Mouse (Mus musculus): ENCODE measurements around the gene Gmnn. TPM values are rescaled to one million over a fixed set of nuclear protein-coding genes. Genes with fewer than 3 reads are reported as not detected.

The Gmnn gene
- polyA plus RNA-seq (2015; fragmentation: Nextera tagmentation; extraction: Ambion mirVana) = 81.9 and 90.3 TPM in 2 replicates

GRCm38 (mm10) chr13:24761403-24762227 lies at the start of gene Gmnn:
TSS of gene Gmnn (minus strand) at chr13:24761923.
- peaks cover 11% of the 10 kb centered on the region for H3K4me1 ChIP-seq (ENCODE audit: control insufficient read depth, insufficient read depth, low read length)
- peak within 1 kb of the TSS; percentile 98 for H3K4me3 ChIP-seq (ENCODE audit: low read length)
- WGBS = under 1% methylated on average over 79 of the region's 79 CpGs
- H3K27me3 ChIP-seq (replicated peaks; ENCODE audit: control insufficient read depth, insufficient read depth, low read length) = no peaks in the 10 kb centered on the region
- H3K9me3 ChIP-seq (ENCODE audit: control insufficient read depth, low read length) = no peaks in the 10 kb centered on the region
- no peaks in the 10 kb centered on the region for H3K36me3 ChIP-seq (ENCODE audit: control insufficient read depth, insufficient read depth, low read length)
- H3K9ac ChIP-seq (ENCODE audit: low read depth, low read length) = peak within 1 kb of the TSS; percentile 87
- peak; percentile 99 for ATAC-seq
- peak within 1 kb of the TSS; percentile 73 for H3K4me2 ChIP-seq (ENCODE audit: low read depth, low read length)
- peak within 1 kb of the TSS; percentile 94 for H3K27ac ChIP-seq (ENCODE audit: low read length)

- no peaks in the 10 kb centered on the region for H3K27me3 ChIP-seq (replicated peaks; ENCODE audit: control insufficient read depth, insufficient read depth, low read length)
- no peaks in the 10 kb centered on the region for H3K9me3 ChIP-seq (ENCODE audit: control insufficient read depth, low read length)
- H3K36me3 ChIP-seq (ENCODE audit: control insufficient read depth, insufficient read depth, low read length) = peaks cover 8% of the 10 kb centered on the region
- no peak overlapping the region for H3K4me3 ChIP-seq (ENCODE audit: low read length)
- no peak overlapping the region for H3K9ac ChIP-seq (ENCODE audit: low read depth, low read length)
- H3K4me1 ChIP-seq (ENCODE audit: control insufficient read depth, insufficient read depth, low read length) = peaks cover 3% of the 10 kb centered on the region; the same call in 1 of the 2 replicates
- H3K27ac ChIP-seq (ENCODE audit: low read length) = no peak overlapping the region
- H3K4me2 ChIP-seq (ENCODE audit: low read depth, low read length) = no peak overlapping the region
- no peak for ATAC-seq
These were observed 44.4 kb upstream of the Gmnn start for GRCm38 (mm10) chr13:24806079-24806478.

GRCm38 (mm10) chr13:24803196-24803595 lies 41.5 kb upstream of the Gmnn start:
- Histone ChIP-seq H3K9me3 (ENCODE audit: control insufficient read depth, low read length) (no peaks in the 10 kb centered on the region), H3K36me3 (ENCODE audit: control insufficient read depth, insufficient read depth, low read length) (no peaks in the 10 kb centered on the region), H3K4me1 (ENCODE audit: control insufficient read depth, insufficient read depth, low read length) (peaks cover 3% of the 10 kb centered on the region; the same call in 1 of the 2 replicates), H3K4me3 (ENCODE audit: low read length) (peak overlapping the region; percentile 97), H3K27me3 (replicated peaks; ENCODE audit: control insufficient read depth, insufficient read depth, low read length) (no peaks in the 10 kb centered on the region), H3K9ac (ENCODE audit: low read depth, low read length) (peak overlapping the region; percentile 99; the same call in 1 of the 2 replicates), H3K4me2 (ENCODE audit: low read depth, low read length) (peak overlapping the region; percentile 70), H3K27ac (ENCODE audit: low read length) (no peak overlapping the region)
- ATAC-seq = no peak
- 6% methylated on average over 2 of the region's 2 CpGs for WGBS

GRCm38 (mm10) chr13:24802131-24802691 lies 40.5 kb upstream of the Gmnn start:
- Histone ChIP-seq H3K4me3 (ENCODE audit: low read length) (peak overlapping the region; percentile 97), H3K4me1 (ENCODE audit: control insufficient read depth, insufficient read depth, low read length) (peaks cover 3% of the 10 kb centered on the region; the same call in 1 of the 2 replicates), H3K4me2 (ENCODE audit: low read depth, low read length) (peak overlapping the region; percentile 70), H3K9me3 (ENCODE audit: control insufficient read depth, low read length) (no peaks in the 10 kb centered on the region), H3K36me3 (ENCODE audit: control insufficient read depth, insufficient read depth, low read length) (no peaks in the 10 kb centered on the region), H3K27me3 (replicated peaks; ENCODE audit: control insufficient read depth, insufficient read depth, low read length) (no peaks in the 10 kb centered on the region), H3K9ac (ENCODE audit: low read depth, low read length) (peak overlapping the region; percentile 99), H3K27ac (ENCODE audit: low read length) (peak overlapping the region; percentile 100; the same call in 1 of the 2 replicates)
- no peak for ATAC-seq
- under 1% methylated on average over 26 of the region's 26 CpGs for WGBS

- peak; percentile 62 for ATAC-seq
- no peaks in the 10 kb centered on the region for H3K27me3 ChIP-seq (replicated peaks; ENCODE audit: control insufficient read depth, insufficient read depth, low read length)
- peak within 1 kb of the TSS; percentile 99 for H3K9ac ChIP-seq (ENCODE audit: low read depth, low read length)
- H3K4me3 ChIP-seq (ENCODE audit: low read length) = peak within 1 kb of the TSS; percentile 97
- WGBS = under 1% methylated on average over 67 of the region's 74 CpGs
- peaks cover 3% of the 10 kb centered on the region; the same call in 1 of the 2 replicates for H3K4me1 ChIP-seq (ENCODE audit: control insufficient read depth, insufficient read depth, low read length)
- no peaks in the 10 kb centered on the region for H3K9me3 ChIP-seq (ENCODE audit: control insufficient read depth, low read length)
- H3K36me3 ChIP-seq (ENCODE audit: control insufficient read depth, insufficient read depth, low read length) = no peaks in the 10 kb centered on the region
- peak within 1 kb of the TSS; percentile 91 for H3K4me2 ChIP-seq (ENCODE audit: low read depth, low read length)
- peak within 1 kb of the TSS; percentile 100 for H3K27ac ChIP-seq (ENCODE audit: low read length)
These were observed 39.7 kb upstream of the Gmnn start, which contains the start of gene BC005537 for GRCm38 (mm10) chr13:24801308-24801921. TSS of gene BC005537 (plus strand) at chr13:24801657.

- Histone ChIP-seq H3K27ac (ENCODE audit: low read length) (peak overlapping the region; percentile 100), H3K4me2 (ENCODE audit: low read depth, low read length) (peak overlapping the region; percentile 91), H3K4me1 (ENCODE audit: control insufficient read depth, insufficient read depth, low read length) (peaks cover 3% of the 10 kb centered on the region; the same call in 1 of the 2 replicates), H3K9ac (ENCODE audit: low read depth, low read length) (peak overlapping the region; percentile 99), H3K4me3 (ENCODE audit: low read length) (peak overlapping the region; percentile 97), H3K36me3 (ENCODE audit: control insufficient read depth, insufficient read depth, low read length) (no peaks in the 10 kb centered on the region), H3K27me3 (replicated peaks; ENCODE audit: control insufficient read depth, insufficient read depth, low read length) (no peaks in the 10 kb centered on the region), H3K9me3 (ENCODE audit: control insufficient read depth, low read length) (no peaks in the 10 kb centered on the region)
- ATAC-seq = peak; percentile 96
- WGBS = 0% methylated on average over 42 of the region's 42 CpGs
These were observed 39.1 kb upstream of the Gmnn start for GRCm38 (mm10) chr13:24800674-24801307.

- Histone ChIP-seq H3K9ac (ENCODE audit: low read depth, low read length) (peak overlapping the region; percentile 79), H3K27me3 (replicated peaks; ENCODE audit: control insufficient read depth, insufficient read depth, low read length) (no peaks in the 10 kb centered on the region), H3K36me3 (ENCODE audit: control insufficient read depth, insufficient read depth, low read length) (no peaks in the 10 kb centered on the region), H3K4me2 (ENCODE audit: low read depth, low read length) (peak overlapping the region; percentile 91), H3K4me1 (ENCODE audit: control insufficient read depth, insufficient read depth, low read length) (peaks cover 3% of the 10 kb centered on the region; the same call in 1 of the 2 replicates), H3K4me3 (ENCODE audit: low read length) (peak overlapping the region; percentile 64), H3K27ac (ENCODE audit: low read length) (peak overlapping the region; percentile 89), H3K9me3 (ENCODE audit: control insufficient read depth, low read length) (no peaks in the 10 kb centered on the region)
- ATAC-seq = peak; percentile 38
- WGBS = under 1% methylated on average over 31 of the region's 31 CpGs
These were observed 38.4 kb upstream of the Gmnn start for GRCm38 (mm10) chr13:24799925-24800673.

- ATAC-seq = no peak
- Histone ChIP-seq H3K36me3 (ENCODE audit: control insufficient read depth, insufficient read depth, low read length) (no peaks in the 10 kb centered on the region), H3K9me3 (ENCODE audit: control insufficient read depth, low read length) (no peaks in the 10 kb centered on the region), H3K4me1 (ENCODE audit: control insufficient read depth, insufficient read depth, low read length) (no peaks in the 10 kb centered on the region), H3K9ac (ENCODE audit: low read depth, low read length) (peak overlapping the region; percentile 79; the same call in 1 of the 2 replicates), H3K27me3 (replicated peaks; ENCODE audit: control insufficient read depth, insufficient read depth, low read length) (no peaks in the 10 kb centered on the region), H3K4me3 (ENCODE audit: low read length) (peak overlapping the region; percentile 64), H3K27ac (ENCODE audit: low read length) (0 out of 2 replicates have a peak overlapping the region, but pooled peaks have one; percentile 5), H3K4me2 (ENCODE audit: low read depth, low read length) (peak overlapping the region; percentile 91)
- WGBS = 68% methylated on average over 5 of the region's 5 CpGs
These were observed 37.7 kb upstream of the Gmnn start for GRCm38 (mm10) chr13:24799378-24799777.
